Mouse (Mus musculus) brain, adult 2 months (tissue): ENCODE measurements around the gene Foxj3.
"Not testable (repeated sequence)": the region's sequence is repeated elsewhere in the genome, so short reads cannot be mapped to it uniquely, and the experiment has no call there.

ENCODE experiments used
- DNase-seq: peaks from one replicate; pipeline ENCODE4 v3.0.0; 2011; ENCODE audit warnings: low read depth, low spot score

Gene Foxj3

GRCm38 (mm10) chr4:119536615-119537014, at the start of gene Foxj3:
Foxj3 (plus strand) TSS chr4:119537004.
- DNase-seq, result not testable (repeated sequence)

GRCm38 (mm10) chr4:119489666-119490065, 47.1 kb upstream of the Foxj3 start:
- peak; percentile 49 for DNase-seq

- peak; percentile 66 for DNase-seq
Observed at GRCm38 (mm10) chr4:119490806-119491205, 46.0 kb upstream of the Foxj3 start.

GRCm38 (mm10) chr4:119492291-119492932, 44.4 kb upstream of the Foxj3 start, which contains the start of gene Rimkla:
Rimkla (minus strand) TSS chr4:119492628.
- peak; percentile 82 for DNase-seq

- no peak for DNase-seq
Observed at GRCm38 (mm10) chr4:119492933-119493327, 43.9 kb upstream of the Foxj3 start.

- DNase-seq, result no peak
Observed at GRCm38 (mm10) chr4:119498319-119498848, 38.4 kb upstream of the Foxj3 start.

GRCm38 (mm10) chr4:119511591-119511990, 25.2 kb upstream of the Foxj3 start:
- DNase-seq, result no peak

- DNase-seq, result no peak
Observed at GRCm38 (mm10) chr4:119512731-119513141, 24.1 kb upstream of the Foxj3 start.

- DNase-seq, result peak; percentile 11
Observed at GRCm38 (mm10) chr4:119523575-119523974, 13.2 kb upstream of the Foxj3 start.

GRCm38 (mm10) chr4:119524010-119524409, 12.8 kb upstream of the Foxj3 start:
- peak; percentile 72 for DNase-seq

- DNase-seq, result peak; percentile 18
Observed at GRCm38 (mm10) chr4:119524466-119524865, 12.3 kb upstream of the Foxj3 start.

- no peak for DNase-seq
Observed at GRCm38 (mm10) chr4:119526329-119526845, 10.4 kb upstream of the Foxj3 start.

- DNase-seq, result peak; percentile 60
Observed at GRCm38 (mm10) chr4:119531813-119532212, 5.0 kb upstream of the Foxj3 start.

- no peak for DNase-seq
Observed at GRCm38 (mm10) chr4:119535103-119535502, 1.7 kb upstream of the Foxj3 start.

- DNase-seq, result no peak
Observed at GRCm38 (mm10) chr4:119537436-119537835, 632 bp downstream of the Foxj3 start.

GRCm38 (mm10) chr4:119539031-119539824, 2.4 kb downstream of the Foxj3 start, which contains the start of gene Frg2f1:
Frg2f1 (minus strand) TSS chr4:119539529.
- peak; percentile 99 for DNase-seq

- peak; percentile 70 for DNase-seq
Observed at GRCm38 (mm10) chr4:119539836-119540532, 3.2 kb downstream of the Foxj3 start.

GRCm38 (mm10) chr4:119540533-119540890, 3.7 kb downstream of the Foxj3 start:
- DNase-seq, result no peak

- DNase-seq, result no peak
Observed at GRCm38 (mm10) chr4:119550864-119551263, 14.1 kb downstream of the Foxj3 start.

- no peak for DNase-seq
Observed at GRCm38 (mm10) chr4:119555466-119555865, 18.7 kb downstream of the Foxj3 start.

GRCm38 (mm10) chr4:119563136-119563535, 26.3 kb downstream of the Foxj3 start:
- peak; percentile 58 for DNase-seq
